Mouse (Mus musculus) CH12.LX (cell line): ENCODE results near the gene Add2. TPM values are rescaled to one million over a fixed set of nuclear protein-coding genes. Genes with fewer than 3 reads are reported as not detected.

Experiments
- DNase-seq: peaks from one replicate; pipeline ENCODE4 v3.0.0-alpha.2; 2013; ENCODE audit errors: extremely low read depth
- H3K27ac ChIP-seq: 2 replicates; pipeline ENCODE4 v1.5.1; 2012; ENCODE audit warnings: low read depth, mild to moderate bottlenecking, control low read depth, moderate library complexity; ENCODE audit not compliant: insufficient read depth
- H3K27me3 ChIP-seq: replicated peaks from 2 replicates; pipeline ENCODE3; 2012; ENCODE audit warnings: inconsistent platforms
- H3K36me3 ChIP-seq, 2 experiments: replicated peaks in 1 of 2; 2 replicates each; pipeline versions ENCODE3 to v1.6.1; 2012; ENCODE audit warnings: inconsistent platforms in 1 of 2, low read length in 1 of 2, mild to moderate bottlenecking in 1 of 2, mixed read lengths in 1 of 2, moderate library complexity in 1 of 2; ENCODE audit not compliant: control insufficient read depth in 1 of 2, insufficient read depth in 1 of 2
- H3K4me1 ChIP-seq, 2 experiments: 2 replicates each; pipeline ENCODE4 v1.6.1; 2012; ENCODE audit warnings: inconsistent platforms in 1 of 2, moderate library complexity in 1 of 2; ENCODE audit not compliant: insufficient read depth in 2 of 2, control insufficient read depth in 1 of 2
- H3K4me2 ChIP-seq: 2 replicates; pipeline ENCODE4 v1.6.1; 2012; ENCODE audit warnings: low read depth, mild to moderate bottlenecking, control low read depth; ENCODE audit not compliant: poor library complexity, insufficient read depth, severe bottlenecking
- H3K4me3 ChIP-seq, 3 experiments: fragments of 150-350 bp in 1 of 3; sonication (generic) in 1 of 3; replicated peaks in 1 of 3; 2 replicates each; pipeline versions ENCODE3 to v1.5.1; 2011 to 2012; ENCODE audit warnings: low read depth in 2 of 3, low read length in 2 of 3, mild to moderate bottlenecking in 2 of 3, moderate library complexity in 2 of 3, control low read depth in 1 of 3, improper control_type of control experiment in 1 of 3, inconsistent platforms in 1 of 3, mixed read lengths in 1 of 3; ENCODE audit not compliant: poor library complexity in 1 of 3
- H3K79me2 ChIP-seq: replicated peaks from 2 replicates; pipeline ENCODE4 v1.6.1; 2012; ENCODE audit warnings: mild to moderate bottlenecking, moderate library complexity; ENCODE audit not compliant: control insufficient read depth, poor library complexity, insufficient read depth, severe bottlenecking; ENCODE audit errors: extremely low read depth
- H3K9ac ChIP-seq: 2 replicates; pipeline ENCODE4 v1.6.1; 2012; ENCODE audit warnings: low read depth, mild to moderate bottlenecking, control low read depth, moderate library complexity; ENCODE audit not compliant: insufficient read depth
- H3K9me3 ChIP-seq: replicated peaks from 2 replicates; pipeline ENCODE3; 2012; ENCODE audit warnings: low read length, inconsistent platforms, mixed read lengths
- BHLHE40 ChIP-seq: IDR thresholded peaks from 2 replicates; pipeline ENCODE4 v1.6.1; 2011; ENCODE audit warnings: mild to moderate bottlenecking, low read depth, low read length, improper control_type of control experiment
- CHD1 ChIP-seq: IDR thresholded peaks from 2 replicates; pipeline ENCODE4 v1.6.1; 2012; ENCODE audit warnings: low read depth, low read length, improper control_type of control experiment, inconsistent platforms
- CTCF ChIP-seq, 2 experiments: IDR thresholded peaks in 1 of 2; conservative IDR thresholded peaks in 1 of 2; 2 replicates each; pipeline ENCODE4 v1.5.1; 2011 to 2012; ENCODE audit warnings: low read depth in 2 of 2, low read length in 2 of 2, improper control_type of control experiment in 1 of 2, inconsistent platforms in 1 of 2, mild to moderate bottlenecking in 1 of 2, moderate library complexity in 1 of 2
- E2F4 ChIP-seq: IDR thresholded peaks from 2 replicates; pipeline ENCODE4 v1.6.1; 2011; ENCODE audit warnings: low read depth, low read length, improper control_type of control experiment; ENCODE audit not compliant: insufficient replicate concordance
- ELF1 ChIP-seq: IDR thresholded peaks from 2 replicates; pipeline ENCODE4 v1.6.1; 2014; ENCODE audit warnings: low read depth, mild to moderate bottlenecking, inconsistent platforms, low read length, improper control_type of control experiment
- HCFC1 ChIP-seq: IDR thresholded peaks from 2 replicates; pipeline ENCODE4 v1.6.1; 2012; ENCODE audit warnings: low read depth, mild to moderate bottlenecking, inconsistent platforms, low read length, improper control_type of control experiment
- MAZ ChIP-seq: IDR thresholded peaks from 2 replicates; pipeline ENCODE4 v1.6.1; 2012; ENCODE audit warnings: low read depth, mild to moderate bottlenecking, inconsistent platforms, low read length, improper control_type of control experiment, moderate library complexity
- NELFE ChIP-seq: IDR thresholded peaks from 2 replicates; pipeline ENCODE4 v1.6.1; 2011; ENCODE audit warnings: low read depth, low read length, improper control_type of control experiment
- PAX5 ChIP-seq: IDR thresholded peaks from 2 replicates; pipeline ENCODE4 v1.6.1; 2012; ENCODE audit warnings: low read length, inconsistent platforms, mixed read lengths
- RAD21 ChIP-seq: IDR thresholded peaks from 2 replicates; pipeline ENCODE4 v1.6.1; 2011; ENCODE audit warnings: low read depth, mild to moderate bottlenecking, low read length, improper control_type of control experiment, moderate library complexity
- SMC3 ChIP-seq: IDR thresholded peaks from 2 replicates; pipeline ENCODE4 v1.6.1; 2011; ENCODE audit warnings: low read depth, low read length, improper control_type of control experiment
- TBP ChIP-seq: conservative IDR thresholded peaks from 2 replicates; pipeline ENCODE4 v1.6.1; 2011; ENCODE audit warnings: low read depth, low read length, improper control_type of control experiment
- UBTF ChIP-seq: IDR thresholded peaks from 2 replicates; pipeline ENCODE4 v1.6.1; 2012; ENCODE audit warnings: low read depth, mild to moderate bottlenecking, inconsistent platforms, low read length, improper control_type of control experiment, moderate library complexity
- ZKSCAN1 ChIP-seq: IDR thresholded peaks from 2 replicates; pipeline ENCODE4 v1.6.1; 2012; ENCODE audit warnings: low read depth, inconsistent platforms, low read length, improper control_type of control experiment, borderline replicate concordance
- dilution Hi-C: fragments of 300-500 bp; cut with MboI; formaldehyde crosslinking; loops from 2 replicates; pipeline ENCODE4 v1.14.3; 2020; ENCODE audit warnings: low sequenced_read_pairs; ENCODE audit not compliant: extremely low pct_unique_long_range_greater_than_20kb, extremely low pct_ligation_motif_present
- in situ Hi-C: fragments of 300-500 bp; cut with MboI; formaldehyde crosslinking; loops from 3 replicates; pipeline ENCODE4 v1.14.3; 2019; ENCODE audit warnings: low sequenced_read_pairs, low pct_ligation_motif_present, low pct_unique_long_range_greater_than_20kb, mixed read lengths
- polyA plus RNA-seq: library from polyadenylated mRNA; unstranded; fragments of >175 nt; gene quantifications from 2 replicates; pipeline ENCODE4 v1.2.1, GENCODE M21; 2012; ENCODE audit warnings: low read depth; ENCODE audit not compliant: insufficient read length
- total RNA-seq, 2 experiments: library from RNA; depleted of rRNA; stranded (reverse); fragments of 300-350 nt in 1 of 2; fragments of >200 nt in 1 of 2; gene quantifications; 2 replicates each; pipeline ENCODE4 v1.2.3; 2012 to 2014

Add2 gene
- total and polyA plus RNA-seq, 3 experiments, result 0.11 TPM; not detected in 2

GRCm38 (mm10) chr6:86003405-86003925 is 25.0 kb upstream of the Add2 start:
- peak in 1 of 2 experiments; percentile 49; a peak in 3 of 4 replicates for TF ChIP-seq CTCF (conservative IDR thresholded peaks at IDR 0.05 in 1 of 2, IDR thresholded peaks at IDR 0.05 in 1 of 2; ENCODE audit: low read depth in 2 of 2, low read length in 2 of 2)
- no peak for TF ChIP-seq UBTF
- DNase-seq, result no peak
- H3K4me1 ChIP-seq, result peaks cover 0 to 3% of the 10 kb centered on the region in 2 experiments; a peak in 2 of 4 replicates
- no peak overlapping the region for H3K4me2 ChIP-seq
- dilution Hi-C loops, result no loop called here
- no peaks in the 10 kb centered on the region for H3K79me2 ChIP-seq
- in situ Hi-C loops, result loop anchor here (25.0 kb wide), 1 partner anchor 359 kb away; the partner anchor contains the start of genes Fam136a and Snrpg
- no peak overlapping the region for H3K4me3 ChIP-seq
- no peak overlapping the region for H3K27ac ChIP-seq
- H3K9ac ChIP-seq, result no peak overlapping the region
- H3K27me3 ChIP-seq, result peaks cover 15% of the 10 kb centered on the region
- H3K36me3 ChIP-seq, result no peaks in the 10 kb centered on the region
- H3K9me3 ChIP-seq, result peaks cover 9% of the 10 kb centered on the region

- TF ChIP-seq ELF1 (no peak), CTCF (conservative IDR thresholded peaks at IDR 0.05 in 1 of 2, IDR thresholded peaks at IDR 0.05 in 1 of 2; ENCODE audit: low read depth in 2 of 2, low read length in 2 of 2) (peak; percentile 77 to 91), ZKSCAN1 (no peak), HCFC1 (no peak), MAZ (no peak), CHD1 (no peak), E2F4 (no peak), PAX5 (no peak), RAD21 (peak; percentile 80), SMC3 (peak; percentile 79), TBP (no peak), BHLHE40 (no peak), NELFE (no peak)
- H3K79me2 ChIP-seq, result no peaks in the 10 kb centered on the region
- H3K36me3 ChIP-seq, result no peaks in the 10 kb centered on the region
- dilution Hi-C loops (no loop called here), in situ Hi-C loops (loop anchor here (5.0 to 25.0 kb wide), 3 partner anchors 32 to 358 kb away; partner anchors contain the start of genes Fam136a and Snrpg)
- peaks cover 9% of the 10 kb centered on the region for H3K9me3 ChIP-seq
- no peak overlapping the region for H3K27ac ChIP-seq
- no peak overlapping the region for H3K4me3 ChIP-seq
- H3K9ac ChIP-seq, result no peak overlapping the region
- peaks cover 0 to 3% of the 10 kb centered on the region in 2 experiments; a peak in 2 of 4 replicates for H3K4me1 ChIP-seq
- H3K4me2 ChIP-seq, result peak overlapping the region; percentile 58; the same call in 1 of the 2 replicates
- H3K27me3 ChIP-seq, result peaks cover 18% of the 10 kb centered on the region
- DNase-seq, result peak; percentile 80
Observed at GRCm38 (mm10) chr6:86004271-86005148, 24.0 kb upstream of the Add2 start.
